Mouse (Mus musculus) embryo, embryonic 11 days (tissue): ENCODE measurements around the gene Ifna2.

Experiments used
- DNase-seq: peaks from one replicate; pipeline ENCODE4 v3.0.0-alpha.2; 2015

Ifna2 gene

DNA sequence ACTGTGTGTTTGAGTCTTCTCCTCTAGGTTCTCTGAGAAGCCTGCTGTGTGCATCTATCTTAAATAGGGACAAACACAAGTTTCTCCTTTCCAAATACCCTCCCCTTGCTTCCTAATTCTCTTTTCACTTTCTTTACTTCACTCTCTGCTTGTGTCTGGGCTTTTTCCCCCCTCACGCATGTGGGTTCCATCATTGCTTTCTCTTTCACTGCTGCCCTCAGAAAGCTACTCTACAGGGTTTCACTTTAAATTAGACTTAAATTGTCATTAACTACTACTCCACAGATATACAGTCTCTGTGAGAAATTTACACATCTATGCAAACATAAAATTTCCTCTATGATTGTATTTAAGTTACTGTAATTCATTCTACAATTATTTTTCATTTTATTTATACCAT lies at the start of gene Ifna2:
Gene Ifna2, minus strand, starts transcription at position 101 of the 400 bp plus-strand sequence.
- no peak for DNase-seq

- DNase-seq, result peak; percentile 50
Observed at GRCm38 (mm10) chr4:88727324-88727723, 43.6 kb upstream of the Ifna2 start.

DNA sequence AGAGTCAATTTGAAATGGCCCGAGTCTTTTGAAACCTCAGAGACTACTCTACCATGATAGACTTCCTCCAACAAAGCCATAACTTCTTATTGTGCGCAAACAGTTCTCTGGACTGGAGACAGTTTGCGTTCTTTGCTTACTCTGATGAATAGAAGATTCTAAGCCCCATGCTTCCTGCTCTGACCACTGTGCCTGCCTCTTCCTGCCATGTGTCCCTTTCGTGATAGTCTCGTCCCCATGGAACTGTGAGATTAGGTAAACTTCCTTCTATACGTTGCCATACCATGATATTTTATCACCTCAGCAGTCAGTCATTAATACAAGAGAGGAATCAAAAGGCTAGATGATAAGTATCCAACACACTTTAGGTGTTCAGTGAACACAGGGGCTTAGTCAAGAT lies 43.0 kb upstream of the Ifna2 start:
- no peak for DNase-seq

- no peak for DNase-seq
Observed at GRCm38 (mm10) chr4:88723497-88724090, 39.9 kb upstream of the Ifna2 start.

DNA sequence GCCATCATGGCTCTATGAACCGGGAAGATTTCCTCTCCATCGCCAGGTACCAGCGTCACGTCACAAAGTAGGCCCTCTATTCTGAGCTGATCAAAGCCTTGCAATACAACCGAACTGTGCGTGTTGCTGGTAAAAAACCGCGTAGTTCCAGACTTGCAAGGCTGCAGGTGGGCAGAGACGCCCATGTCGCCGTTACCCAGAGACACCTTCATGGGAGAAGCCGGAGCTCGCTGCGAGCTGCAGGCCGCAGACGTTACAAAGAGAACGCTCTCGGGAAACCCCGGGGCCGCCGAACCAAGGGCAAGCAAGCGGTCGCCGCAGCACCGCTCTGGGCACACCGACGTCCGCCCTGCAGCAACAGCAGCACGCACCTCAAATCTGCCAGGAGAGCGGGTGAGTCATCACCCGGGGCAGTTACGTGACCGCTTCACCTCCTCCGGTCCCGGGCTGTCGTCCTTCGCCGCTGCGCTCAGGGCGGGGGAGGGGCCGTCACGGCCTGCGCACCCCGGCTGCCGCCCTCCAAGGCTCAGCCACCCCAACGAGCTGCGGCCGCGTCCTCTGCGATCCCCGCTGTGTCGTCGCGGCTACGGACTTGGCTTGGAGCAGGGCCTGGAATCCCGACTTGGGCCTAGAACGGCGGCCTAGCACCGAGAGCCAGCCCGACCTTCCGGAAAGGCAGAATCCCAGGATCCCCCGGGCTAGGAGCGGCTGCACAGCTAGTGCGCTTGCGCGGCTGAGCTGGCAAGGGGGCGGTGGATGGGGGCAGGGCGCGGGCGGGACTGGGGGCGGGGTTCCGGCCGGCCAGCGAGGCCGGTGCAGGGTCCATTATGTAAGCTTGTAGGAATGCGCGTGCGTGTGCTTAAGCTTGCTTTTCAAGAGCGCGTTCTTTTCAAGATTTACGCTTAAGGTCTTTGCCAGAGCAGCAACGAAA lies 38.3 kb upstream of the Ifna2 start, which contains the start of the genes Gm26566 and Klhl9:
Gene Gm26566, plus strand, starts transcription at position 15 of the 931 bp plus-strand sequence.
Gene Klhl9, minus strand, starts transcription at position 675 of the 931 bp plus-strand sequence.
- DNase-seq, result peak; percentile 97

DNA sequence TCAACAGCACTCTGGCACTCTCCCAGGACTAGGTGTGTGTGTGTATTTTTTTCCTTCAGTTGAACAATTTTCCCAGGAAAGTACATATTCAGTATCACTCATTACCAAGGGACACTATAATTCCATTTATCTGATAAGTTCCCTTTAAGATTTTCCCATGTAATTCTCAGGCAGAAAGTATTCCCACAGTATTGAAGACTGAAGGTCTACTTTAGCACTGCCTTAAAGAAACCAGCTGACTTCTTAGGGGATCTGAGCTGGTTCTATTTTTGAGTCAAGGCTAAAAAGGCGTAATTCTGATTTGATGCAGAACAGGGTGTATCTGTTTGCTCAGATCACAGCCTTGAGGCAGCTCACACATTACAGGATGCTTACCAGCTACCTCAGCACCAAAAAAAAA lies 35.0 kb upstream of the Ifna2 start:
- no peak for DNase-seq

DNA sequence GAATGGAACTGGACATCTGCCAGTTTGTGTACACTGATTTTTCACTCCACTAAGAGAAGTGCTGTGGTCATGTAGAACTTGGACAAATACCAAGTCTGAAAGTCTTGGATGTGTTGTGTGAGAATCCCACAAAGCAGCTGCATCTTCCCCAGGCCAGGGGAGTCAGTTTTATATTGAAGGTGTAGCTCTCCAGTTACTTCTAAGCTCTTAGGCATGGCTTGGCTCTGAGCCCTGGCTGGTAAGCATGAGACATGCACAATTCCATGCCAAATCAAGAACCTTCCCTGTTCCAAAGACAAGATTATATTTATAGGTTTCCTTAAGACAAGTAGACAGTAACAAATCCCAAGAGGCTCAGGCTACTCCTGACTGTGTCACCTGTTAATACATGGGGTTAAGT lies 31.3 kb upstream of the Ifna2 start:
- DNase-seq, result no peak

DNA sequence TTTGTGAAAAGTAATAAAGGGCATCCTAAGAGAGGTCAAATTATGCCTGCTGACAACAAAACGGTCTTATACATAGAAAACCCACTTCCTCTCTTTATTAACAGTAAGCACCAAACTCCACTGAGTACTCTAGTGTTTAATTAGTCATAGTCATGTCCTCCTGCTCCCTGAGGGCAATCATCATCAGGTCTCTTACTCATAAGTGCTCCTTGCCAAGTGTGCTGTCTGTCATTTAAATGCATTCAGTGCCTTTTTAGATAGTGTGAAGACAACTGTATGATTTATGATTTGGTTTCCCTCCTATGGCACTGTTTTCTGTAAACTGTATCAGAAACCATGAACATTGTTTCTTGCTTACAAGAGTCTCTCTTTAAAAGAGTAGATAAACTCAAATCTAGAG lies 30.6 kb upstream of the Ifna2 start:
- DNase-seq, result no peak

DNA sequence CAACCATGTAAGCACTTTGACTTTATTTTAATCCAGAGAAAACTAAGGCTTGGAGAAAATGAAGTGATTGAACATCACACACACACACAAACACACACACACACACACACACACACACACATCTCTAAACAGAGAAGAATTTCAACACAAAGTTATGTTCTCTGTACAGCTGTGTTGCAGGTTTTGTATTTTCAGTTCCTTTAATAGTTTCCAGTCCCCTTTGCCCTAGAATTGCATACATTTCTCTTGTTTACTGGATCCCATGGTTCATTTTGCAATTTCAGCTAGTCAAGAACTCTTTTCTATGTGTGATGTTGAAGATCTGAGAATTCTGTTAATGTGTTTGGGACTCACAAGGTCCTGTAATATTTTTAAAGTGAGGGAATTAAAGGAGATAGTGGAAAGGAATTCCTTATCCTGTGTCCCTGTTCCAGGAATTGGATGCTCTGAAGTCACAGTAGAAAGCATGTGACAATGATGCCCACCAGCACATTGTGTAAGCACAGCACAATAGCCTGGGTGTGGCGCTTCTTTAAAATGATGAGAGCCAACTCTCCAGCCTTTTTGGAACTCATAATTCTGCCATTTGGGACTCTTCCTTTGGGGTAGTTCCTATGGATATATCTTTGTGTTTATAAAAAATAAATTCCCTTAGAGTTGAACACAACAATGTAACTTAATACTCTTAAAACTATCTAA lies 23.6 kb upstream of the Ifna2 start:
- DNase-seq, result no peak

GRCm38 (mm10) chr4:88705924-88706323 lies 22.2 kb upstream of the Ifna2 start:
- DNase-seq, result no peak

DNA sequence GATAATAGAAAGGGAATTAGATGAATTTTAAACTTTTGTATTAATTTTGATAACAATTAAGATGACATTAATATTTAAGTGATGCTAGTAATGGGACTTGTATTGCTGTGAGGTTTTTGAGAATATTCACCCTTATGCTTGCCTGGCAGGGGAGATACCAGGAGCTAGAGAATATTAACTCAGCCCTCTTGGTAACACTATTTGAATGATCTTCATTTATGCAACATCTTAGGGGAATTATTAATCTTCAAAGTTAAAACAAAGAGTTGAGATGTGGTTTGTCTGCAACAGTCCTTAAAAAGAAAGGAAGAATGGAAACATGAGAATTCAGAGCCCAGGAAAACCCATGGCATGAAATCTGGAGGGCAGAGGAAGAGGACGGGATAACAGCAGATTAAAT lies 15.6 kb upstream of the Ifna2 start:
- DNase-seq, result no peak

- no peak for DNase-seq
Observed at GRCm38 (mm10) chr4:88698781-88699180, 15.1 kb upstream of the Ifna2 start.

GRCm38 (mm10) chr4:88697753-88698152 lies 14.0 kb upstream of the Ifna2 start:
- DNase-seq, result no peak

DNA sequence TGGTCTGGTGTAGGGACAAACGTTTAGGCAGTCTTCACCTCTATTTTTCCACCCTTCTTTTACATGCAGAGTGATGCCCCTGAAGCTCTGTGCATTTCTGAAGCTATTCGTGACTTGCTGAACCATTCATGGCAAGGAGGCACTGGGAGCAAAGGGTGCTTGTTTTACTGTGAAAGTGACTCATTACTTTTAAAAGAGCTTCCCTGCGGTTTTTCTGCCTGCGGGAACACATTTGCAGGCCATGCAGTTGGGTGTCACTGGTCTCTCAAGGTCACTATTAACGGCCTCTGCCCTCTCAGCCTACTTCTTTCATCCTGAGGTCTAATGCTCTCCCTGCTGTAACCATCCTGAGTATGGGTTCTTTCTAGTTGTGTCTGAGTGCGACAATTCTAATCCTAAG lies 13.4 kb upstream of the Ifna2 start:
- no peak for DNase-seq

DNA sequence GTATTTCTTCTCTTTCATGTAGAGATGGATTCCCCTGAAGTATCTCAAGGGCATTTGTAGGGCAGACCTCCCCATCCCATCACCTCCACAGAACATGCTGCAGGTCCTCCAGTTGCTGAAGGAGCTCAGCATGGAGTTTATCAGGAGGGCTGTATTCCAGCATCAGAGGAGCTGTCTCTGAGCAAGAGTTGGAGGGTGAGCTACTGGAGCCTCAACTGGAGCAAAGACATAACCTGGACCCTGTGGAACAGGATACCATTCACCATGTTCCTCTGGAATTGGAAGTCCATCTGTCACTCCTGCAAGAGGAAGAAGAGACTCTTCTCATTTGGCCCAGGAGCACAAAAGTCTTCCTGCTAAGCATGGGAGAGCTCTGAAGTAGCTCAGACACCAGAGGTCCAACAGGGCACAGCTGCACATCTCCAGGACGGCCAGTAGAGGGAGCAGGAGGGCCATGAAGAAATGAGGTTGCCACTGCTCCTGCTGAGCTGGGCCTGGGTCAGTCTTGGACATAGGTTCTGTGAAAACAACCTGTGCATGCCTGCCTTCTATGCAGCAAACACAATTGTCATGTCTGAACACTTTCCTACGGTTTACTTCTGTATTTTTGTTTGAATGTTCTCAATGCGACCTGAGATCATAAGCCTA lies 12.6 kb upstream of the Ifna2 start:
- peak; percentile 82 for DNase-seq

GRCm38 (mm10) chr4:88693392-88693791 lies 9.7 kb upstream of the Ifna2 start:
- no peak for DNase-seq

DNA sequence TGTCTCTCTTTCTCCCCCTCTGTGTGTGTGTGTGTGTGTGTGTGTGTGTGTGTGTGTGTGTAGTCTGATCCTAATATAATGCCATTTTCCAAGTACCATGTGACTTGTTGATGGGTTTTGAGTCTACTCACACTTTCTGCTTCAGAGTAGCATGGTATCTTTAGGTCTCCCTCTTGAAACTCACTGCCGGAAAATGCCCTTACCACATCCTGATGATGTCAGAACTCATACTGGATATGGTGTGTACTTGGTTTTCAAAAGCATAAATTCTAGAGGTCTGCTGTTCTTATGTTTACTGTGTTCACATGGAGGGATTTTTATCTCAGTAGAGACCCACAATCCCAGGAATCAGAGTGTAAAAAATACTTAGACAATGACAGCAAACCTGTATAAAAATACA lies 8.8 kb upstream of the Ifna2 start:
- DNase-seq, result no peak

- no peak for DNase-seq
Observed at GRCm38 (mm10) chr4:88691259-88691658, 7.5 kb upstream of the Ifna2 start, which contains the start of gene Ifnab. Gene Ifnab (minus strand): TSS chr4:88691359.

GRCm38 (mm10) chr4:88681353-88681752 lies 2.4 kb downstream of the Ifna2 start:
- DNase-seq, result no peak

- peak; percentile 50 for DNase-seq
Observed at GRCm38 (mm10) chr4:88680362-88680761, 3.4 kb downstream of the Ifna2 start.

- DNase-seq, result no peak
Observed at GRCm38 (mm10) chr4:88676824-88677223, 6.9 kb downstream of the Ifna2 start, which contains the start of gene Ifna16. Gene Ifna16 (minus strand): TSS chr4:88676924.

- DNase-seq, result no peak
Observed at GRCm38 (mm10) chr4:88655461-88655860, 28.3 kb downstream of the Ifna2 start.

DNA sequence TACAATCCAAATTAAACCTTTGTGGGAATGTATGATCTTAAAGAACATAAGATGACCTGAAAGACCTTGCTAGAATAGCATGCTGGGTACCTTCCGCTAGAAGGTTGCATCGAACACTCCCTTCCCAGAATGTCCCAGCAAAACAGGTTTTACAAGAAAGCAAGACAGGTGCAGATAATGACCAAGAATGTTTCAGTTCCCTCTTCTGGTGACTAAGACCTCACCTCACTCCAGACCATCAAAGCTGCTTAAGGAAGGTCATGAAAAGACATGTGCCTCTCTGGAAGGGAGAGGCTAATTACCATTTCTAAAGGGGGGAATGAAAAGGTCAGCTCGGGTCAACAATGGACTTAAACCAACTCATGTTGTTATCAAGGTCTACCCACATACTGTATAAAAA lies 30.1 kb downstream of the Ifna2 start:
- no peak for DNase-seq
